Mouse (Mus musculus) adrenal gland, adult (tissue): ENCODE data around the gene Mtmr10.
A peak's percentile ranks its signal among the peaks of the same experiment; 100 is the strongest.

Experiments
- DNase-seq, 2 experiments: peaks; one replicate each; pipeline ENCODE4 v3.0.0; 2022 to 2023; ENCODE audit warnings: low spot score in 1 of 2; ENCODE audit not compliant: inconsistent age in 2 of 2

Gene Mtmr10

GRCm38 (mm10) chr7:64290431-64290830 is 3.0 kb downstream of the Mtmr10 start:
- no peak for DNase-seq

GRCm38 (mm10) chr7:64291722-64292121 is 4.3 kb downstream of the Mtmr10 start:
- DNase-seq = no peak

DNA sequence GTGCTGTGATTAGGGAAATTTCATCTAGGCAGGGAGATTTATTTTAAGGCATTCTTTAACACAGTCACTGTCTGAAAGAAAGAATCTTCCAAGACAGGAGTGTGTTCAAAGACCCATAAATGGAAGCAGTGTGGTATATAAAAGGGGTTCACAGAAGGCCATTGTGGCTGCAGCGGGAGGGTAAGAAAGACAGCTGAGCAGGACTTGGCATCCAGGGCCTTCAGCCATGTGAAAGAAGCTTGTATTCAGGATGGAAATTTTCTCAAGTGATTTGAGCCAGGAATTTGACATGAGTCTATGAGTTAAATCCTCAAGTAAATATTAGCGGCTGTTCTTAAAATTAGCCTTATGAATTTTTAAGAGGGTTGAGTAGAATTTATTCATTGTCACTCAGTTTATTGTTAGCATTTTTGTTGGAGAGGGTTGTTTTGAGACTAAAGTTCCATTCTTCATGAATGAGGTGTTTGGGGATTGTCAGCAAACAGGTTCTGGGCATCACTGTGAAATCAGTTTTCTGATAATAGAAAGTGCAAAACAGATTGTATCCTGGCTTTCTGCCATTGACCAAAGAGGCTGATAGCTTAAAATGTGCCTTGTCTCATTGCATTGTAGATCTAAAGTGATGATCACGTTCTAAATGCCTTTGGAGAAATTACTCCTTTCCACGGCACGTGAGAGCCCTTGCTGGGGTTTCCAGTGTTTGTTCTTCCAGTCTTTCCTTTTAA is 9.0 kb downstream of the Mtmr10 start:
- DNase-seq = no peak

DNA sequence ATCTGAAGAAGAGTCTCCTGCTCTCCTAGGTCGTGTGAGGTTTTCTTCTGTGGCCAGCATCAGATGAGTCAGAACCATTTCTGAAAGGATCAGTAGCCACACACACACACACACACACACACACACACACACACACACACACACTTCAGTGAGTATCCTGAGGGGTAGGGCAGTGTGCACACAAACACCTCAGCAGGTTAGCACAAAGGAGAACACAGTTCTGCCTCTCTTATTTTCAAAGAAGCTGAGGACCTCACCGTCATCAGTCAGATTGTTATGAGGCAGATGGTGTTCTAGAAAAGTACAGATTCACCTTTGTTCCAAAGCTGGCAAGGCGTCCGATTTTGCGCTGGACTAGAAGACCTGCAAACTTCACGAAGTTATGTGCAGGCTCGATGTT is 22.8 kb downstream of the Mtmr10 start:
- DNase-seq = no peak

- DNase-seq = no peak
These were observed 23.3 kb downstream of the Mtmr10 start for GRCm38 (mm10) chr7:64310756-64311155.

- no peak for DNase-seq
These were observed 25.4 kb downstream of the Mtmr10 start for GRCm38 (mm10) chr7:64312811-64313210.

DNA sequence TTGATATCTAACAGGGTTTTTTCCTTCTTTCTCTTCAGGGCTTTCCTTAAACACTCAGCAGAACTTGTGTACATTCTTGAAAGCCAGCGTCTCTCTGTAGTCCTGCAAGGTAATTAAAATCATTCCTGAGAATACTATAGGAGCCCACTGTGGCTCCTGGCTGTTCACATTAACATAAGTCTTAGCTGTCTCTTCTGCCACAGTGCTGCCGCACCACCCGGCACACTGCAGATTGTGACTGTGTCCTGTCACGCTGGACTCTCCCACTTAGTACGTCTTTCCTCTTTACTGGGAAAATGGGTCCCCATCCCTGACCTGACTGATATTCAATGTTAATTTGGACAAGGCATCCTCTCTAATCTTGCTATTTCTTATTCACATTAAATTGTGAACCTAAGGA is 33.7 kb downstream of the Mtmr10 start:
- DNase-seq = no peak

DNA sequence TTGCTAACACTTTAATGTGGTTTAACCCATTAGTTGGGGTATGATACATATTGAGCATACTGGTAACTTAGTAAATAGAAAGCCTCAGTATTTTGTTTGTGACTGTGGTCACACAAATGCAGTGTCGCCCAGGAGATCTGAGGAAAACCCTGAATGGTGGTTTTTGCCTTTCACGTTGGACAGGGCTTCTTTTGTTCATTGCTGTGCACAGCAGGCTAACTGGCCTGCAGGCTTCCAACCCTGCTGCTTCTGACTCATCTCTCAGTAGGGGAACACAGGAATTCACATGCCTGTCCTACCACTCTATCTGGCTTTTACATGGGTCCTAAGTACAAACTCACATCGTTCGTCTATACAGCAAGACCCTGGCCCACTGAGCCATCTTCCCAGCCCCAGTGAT is 34.2 kb downstream of the Mtmr10 start:
- no peak for DNase-seq

GRCm38 (mm10) chr7:64326892-64327291 is 39.4 kb downstream of the Mtmr10 start:
- peak; percentile 77 to 94 for DNase-seq

DNA sequence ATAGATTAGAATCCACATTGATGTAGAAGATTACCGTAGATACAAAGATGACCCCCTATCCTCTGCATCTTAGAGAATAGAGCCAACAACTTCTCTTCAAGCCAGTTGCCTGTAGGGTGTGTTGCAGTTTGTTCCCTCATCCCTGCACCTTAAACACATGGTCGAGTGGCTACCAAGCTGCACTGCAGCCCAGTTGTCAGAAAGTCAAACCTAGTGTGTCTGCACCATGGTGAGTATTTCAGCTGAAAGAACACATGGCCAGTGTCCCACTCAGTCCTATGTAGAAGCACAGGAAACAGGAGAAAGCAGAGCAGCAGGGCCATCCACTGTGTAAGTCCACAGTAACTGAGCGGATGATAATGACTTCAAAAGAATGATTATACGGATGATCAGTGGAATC is 40.0 kb downstream of the Mtmr10 start:
- no peak for DNase-seq

GRCm38 (mm10) chr7:64331309-64331708 is 43.9 kb downstream of the Mtmr10 start:
- no peak for DNase-seq

DNA sequence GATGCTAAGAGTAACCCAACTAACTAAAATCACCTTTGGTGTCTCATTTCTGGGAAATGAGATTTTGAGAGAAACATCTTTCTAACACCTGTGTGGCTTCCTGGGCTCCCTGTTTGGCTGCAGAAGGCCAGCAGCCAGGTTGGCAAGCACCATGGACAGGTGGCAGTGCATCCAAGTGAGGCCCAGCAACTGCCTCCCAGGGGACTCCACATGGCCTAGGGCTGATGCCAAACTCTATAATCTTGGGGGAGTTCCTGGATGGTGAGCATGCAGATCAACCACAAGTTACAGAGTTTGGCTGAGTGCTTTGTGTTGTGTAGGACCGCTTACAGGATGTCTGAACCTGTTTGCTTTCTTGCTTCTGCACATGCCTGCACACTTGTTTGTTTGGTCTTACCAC is 45.2 kb downstream of the Mtmr10 start:
- no peak for DNase-seq

DNA sequence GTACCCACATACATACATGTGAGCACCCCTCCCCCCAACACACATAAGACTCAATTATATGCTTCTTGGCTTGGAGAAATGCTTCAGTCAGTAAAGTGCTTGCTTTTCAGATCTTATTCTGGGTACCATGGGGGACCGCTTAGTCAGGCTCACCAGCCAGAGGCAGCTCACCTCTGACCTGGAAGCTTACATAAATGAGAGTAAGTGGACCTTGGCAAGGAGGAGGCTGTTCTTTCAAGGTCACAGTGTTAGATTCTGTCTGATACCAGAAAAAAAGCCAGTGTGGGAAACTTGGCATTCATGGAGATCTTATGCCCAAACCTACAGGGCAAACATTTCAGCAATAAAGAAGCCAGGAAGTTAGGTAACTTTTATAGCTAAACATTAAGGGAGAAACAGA is 60.4 kb downstream of the Mtmr10 start:
- DNase-seq = no peak

DNA sequence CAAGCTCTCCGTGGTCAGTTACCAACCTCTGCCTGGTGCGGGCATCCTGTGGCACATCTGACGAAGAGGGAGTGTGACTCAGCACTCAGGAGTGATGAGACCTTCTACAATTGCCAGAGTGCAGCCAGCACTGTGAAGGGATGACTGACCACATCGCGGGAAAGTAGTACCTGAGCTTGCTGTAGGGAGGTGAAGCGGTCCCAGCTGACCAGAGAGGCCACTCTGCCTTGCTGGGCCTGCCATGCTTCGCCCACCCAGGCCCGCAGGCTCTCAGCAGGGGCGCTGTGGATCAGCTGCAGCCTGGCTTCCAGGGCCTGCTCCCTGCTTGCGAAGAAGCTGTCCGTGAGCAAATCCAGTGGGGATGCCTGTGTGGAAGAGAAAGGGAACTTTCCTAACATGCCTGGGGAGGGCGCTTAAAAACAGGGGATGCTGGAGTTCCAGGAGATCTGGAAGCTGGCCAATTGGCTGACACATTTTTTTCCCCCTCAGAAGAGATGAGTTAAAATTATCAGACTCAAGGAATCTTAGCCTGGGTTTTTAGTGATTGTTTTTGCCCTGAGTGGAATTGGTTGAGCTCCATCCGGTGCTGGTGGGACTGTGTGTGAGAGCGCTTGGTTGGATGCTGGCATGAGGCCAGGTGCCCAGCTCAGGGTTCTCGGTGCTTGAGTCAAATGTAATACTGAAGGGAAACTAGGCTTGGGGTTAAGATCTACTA is 61.9 kb downstream of the Mtmr10 start:
- DNase-seq = no peak

DNA sequence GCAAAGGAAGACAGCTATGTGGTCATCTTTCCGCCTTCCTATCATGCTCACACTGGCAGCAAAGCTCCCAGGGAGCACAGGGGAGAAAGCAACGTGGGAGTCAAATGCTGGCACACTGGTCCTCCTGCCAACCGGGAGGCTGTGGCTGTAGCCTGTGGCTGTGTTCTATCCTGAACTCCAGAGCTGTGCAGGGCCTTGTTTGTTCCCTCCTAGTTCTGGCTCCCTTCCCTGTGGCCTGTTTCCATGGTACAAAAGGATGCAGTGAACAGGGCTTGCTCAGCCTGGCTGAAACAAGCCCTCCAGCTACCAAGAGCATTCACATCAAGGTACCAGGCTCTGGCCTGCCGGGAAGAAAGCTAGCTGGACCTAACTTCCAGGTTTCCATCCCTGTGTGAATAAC is 63.6 kb downstream of the Mtmr10 start:
- peak in 1 of 2 experiments; percentile 41 for DNase-seq

DNA sequence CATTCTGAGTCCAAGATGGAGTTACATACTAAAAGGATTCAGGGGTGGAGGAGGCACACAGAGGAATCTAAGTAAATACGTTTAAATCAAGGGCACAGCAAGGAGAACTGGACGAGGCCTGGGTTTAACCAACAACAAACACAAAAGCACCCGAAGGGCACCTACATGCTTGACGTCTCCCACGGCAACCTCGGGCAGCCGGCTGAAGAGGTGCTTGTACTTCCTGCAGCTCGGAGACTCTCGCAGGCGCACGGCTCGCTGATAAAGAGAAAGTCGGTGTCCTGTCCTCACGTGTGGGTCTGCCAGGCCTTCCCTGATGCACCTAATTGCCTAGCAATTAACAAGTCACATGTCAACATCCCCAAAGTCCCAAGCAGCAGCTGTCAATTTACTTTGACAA is 66.8 kb downstream of the Mtmr10 start:
- no peak for DNase-seq

- DNase-seq = no peak
These were observed 69.2 kb downstream of the Mtmr10 start for GRCm38 (mm10) chr7:64356661-64357060.

- peak; percentile 85 to 93 for DNase-seq
These were observed 70.0 kb downstream of the Mtmr10 start for GRCm38 (mm10) chr7:64357405-64357804.

GRCm38 (mm10) chr7:64358666-64359065 is 71.2 kb downstream of the Mtmr10 start:
- no peak for DNase-seq

DNA sequence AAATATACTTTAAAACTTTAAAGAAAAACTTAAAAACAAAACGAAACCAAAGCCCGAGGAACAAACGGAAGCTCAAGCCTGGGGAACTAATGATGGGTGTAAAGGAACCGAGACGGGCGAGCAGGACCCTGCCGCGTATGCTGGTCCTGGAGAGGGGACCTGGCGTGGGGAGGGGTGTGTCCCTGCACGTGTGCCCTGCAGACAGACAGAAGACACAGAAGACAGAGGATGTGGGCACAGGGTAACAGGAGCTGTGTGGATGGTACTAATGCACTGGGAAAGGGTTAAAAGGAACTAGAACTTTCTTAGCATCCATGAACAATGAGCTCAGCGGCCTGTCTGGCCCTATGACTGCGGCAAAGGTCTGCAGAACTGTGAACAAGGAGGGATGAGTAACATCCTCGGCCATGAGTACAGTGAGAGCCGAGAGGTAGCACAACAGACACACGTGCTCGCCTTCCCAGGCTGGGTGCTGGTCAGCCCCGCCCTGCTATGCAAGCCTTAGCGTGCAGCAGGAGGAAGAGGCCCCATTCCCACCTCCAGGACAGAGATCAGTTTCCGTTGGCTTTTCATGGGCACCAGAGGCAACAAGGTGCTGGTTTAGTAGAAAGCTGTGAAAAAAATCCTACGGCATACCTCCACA is 72.6 kb downstream of the Mtmr10 start:
- no peak for DNase-seq

DNA sequence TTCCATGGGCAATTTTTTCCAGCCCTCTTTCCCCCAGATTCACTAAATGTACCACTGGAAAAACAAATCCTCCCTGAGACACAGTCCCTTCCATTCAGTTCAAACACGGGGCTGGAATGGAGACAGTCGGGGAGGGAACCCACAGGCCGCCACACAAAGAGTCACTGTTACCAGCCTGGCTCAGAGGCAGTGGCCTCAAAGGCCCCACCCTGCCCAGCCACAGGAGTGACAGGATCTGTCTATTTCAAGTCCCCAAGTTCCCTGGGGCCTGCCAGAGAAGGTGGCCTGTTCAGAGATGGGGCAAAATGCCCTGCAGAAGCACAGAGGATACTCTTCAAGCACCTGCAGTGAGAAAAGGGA is 73.1 kb downstream of the Mtmr10 start:
- no peak for DNase-seq

GRCm38 (mm10) chr7:64365863-64366262 is 78.4 kb downstream of the Mtmr10 start:
- DNase-seq = no peak
